Mouse (Mus musculus): ENCODE results near the gene Zp3. TPM values are rescaled to one million over a fixed set of nuclear protein-coding genes. Genes with fewer than 3 reads are reported as not detected.

Zp3 gene
- total and polyA plus RNA-seq, 2 experiments from 2014 or later = 0.27 to 0.99 TPM

DNA sequence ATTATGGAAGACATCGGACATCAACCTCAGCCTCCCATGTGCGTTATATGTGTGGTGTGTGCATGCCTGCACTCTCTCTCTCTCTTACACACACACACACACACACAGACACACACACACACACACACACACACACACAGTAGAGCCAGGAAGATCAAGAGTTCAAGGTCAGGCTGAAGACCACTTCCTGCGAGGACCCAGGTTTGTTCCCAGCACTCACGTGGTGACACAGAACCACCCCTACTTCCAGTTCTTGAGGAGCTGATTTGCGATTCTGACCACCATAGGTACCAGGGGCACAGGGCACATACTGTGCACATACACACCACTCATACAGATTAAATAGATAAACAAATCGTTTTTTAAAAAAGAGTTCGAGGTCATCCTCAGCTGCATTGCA is 8.0 kb upstream of the Zp3 start:
- Histone ChIP-seq H3K9me3 (ENCODE audit: low read length) (no peaks in the 10 kb centered on the region), H3K36me3 (ENCODE audit: insufficient read depth, low read length) (no peaks in the 10 kb centered on the region), H3K27me3 (ENCODE audit: insufficient read depth, low read length) (no peaks in the 10 kb centered on the region), H3K4me3 (ENCODE audit: low read depth, low read length) (no peak overlapping the region), H3K4me1 (ENCODE audit: insufficient read depth, low read length) (no peaks in the 10 kb centered on the region), H3K4me2 (ENCODE audit: low read depth, low read length, poor library complexity, severe bottlenecking) (no peak overlapping the region), H3K27ac (ENCODE audit: low read depth, low read length) (no peak overlapping the region), H3K9ac (replicated peaks; ENCODE audit: low read length, poor library complexity, severe bottlenecking) (no peak overlapping the region)
- TF ChIP-seq CTCF (IDR thresholded peaks at IDR 0.05) = no peak
- no peak for ATAC-seq (ENCODE audit: low FRiP score)
- WGBS = 89% methylated on average over 7 of the region's 7 CpGs
- DNase-seq (ENCODE audit: low spot score) = no peak

- H3K9me3 ChIP-seq (ENCODE audit: low read length) = no peaks in the 10 kb centered on the region
- 20% methylated on average over 8 of the region's 9 CpGs for WGBS
- ATAC-seq (ENCODE audit: low FRiP score) (no peak), DNase-seq (ENCODE audit: low spot score) (no peak)
- no peak for TF ChIP-seq CTCF (IDR thresholded peaks at IDR 0.05)
- H3K27me3 ChIP-seq (ENCODE audit: insufficient read depth, low read length) = no peaks in the 10 kb centered on the region
- no peak within 1 kb of the TSS for H3K9ac ChIP-seq (replicated peaks; ENCODE audit: low read length, poor library complexity, severe bottlenecking)
- H3K4me2 ChIP-seq (ENCODE audit: low read depth, low read length, poor library complexity, severe bottlenecking) = no peak within 1 kb of the TSS
- no peaks in the 10 kb centered on the region for H3K4me1 ChIP-seq (ENCODE audit: insufficient read depth, low read length)
- no peaks in the 10 kb centered on the region for H3K36me3 ChIP-seq (ENCODE audit: insufficient read depth, low read length)
- no peak within 1 kb of the TSS for H3K4me3 ChIP-seq (ENCODE audit: low read depth, low read length)
- no peak within 1 kb of the TSS for H3K27ac ChIP-seq (ENCODE audit: low read depth, low read length)
Measured at GRCm38 (mm10) chr5:135974365-135974764, 5.5 kb upstream of the Zp3 start, which contains the start of gene Ssc4d. Gene Ssc4d (minus strand): TSS chr5:135974531.

DNA sequence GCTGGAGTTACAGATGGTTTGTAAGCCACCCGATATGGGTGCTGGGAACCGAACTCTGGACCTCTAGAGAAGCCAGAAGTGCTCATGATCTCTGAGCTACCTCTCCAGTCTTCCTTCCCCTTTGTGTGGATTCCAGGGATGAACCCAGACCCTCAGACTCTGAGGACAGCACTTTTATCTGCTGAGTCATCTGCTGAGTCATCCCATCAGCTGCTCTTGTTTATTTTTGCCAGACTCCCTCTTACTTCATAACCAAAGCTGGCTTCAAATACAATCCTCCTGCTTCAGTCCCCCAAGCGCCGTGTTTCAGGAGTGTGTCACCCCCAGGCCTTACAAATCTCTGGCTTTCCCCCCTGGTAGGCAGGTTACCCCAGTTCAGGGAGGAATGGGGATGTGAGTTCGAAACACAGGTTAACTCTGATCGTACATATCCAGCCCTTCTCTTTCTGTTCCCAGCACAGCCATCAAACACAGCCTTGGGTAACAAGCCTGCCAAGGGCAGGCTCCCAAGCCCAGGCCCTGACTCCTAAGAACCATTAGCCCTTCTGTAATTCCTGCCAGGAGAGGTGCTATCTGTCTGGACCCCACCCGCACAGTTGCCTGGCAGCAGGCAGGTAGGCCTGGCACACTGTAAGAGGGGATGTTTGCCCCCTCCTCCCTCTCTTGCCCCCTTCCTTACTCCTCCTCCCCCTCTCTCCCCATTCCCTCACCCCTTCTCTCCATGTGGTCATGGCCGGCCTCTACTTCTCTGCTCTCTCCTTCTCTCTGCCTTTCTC is 3.8 kb upstream of the Zp3 start:
- Histone ChIP-seq H3K4me3 (ENCODE audit: low read depth, low read length) (no peak overlapping the region), H3K9ac (replicated peaks; ENCODE audit: low read length, poor library complexity, severe bottlenecking) (no peak overlapping the region), H3K27me3 (ENCODE audit: insufficient read depth, low read length) (no peaks in the 10 kb centered on the region), H3K4me2 (ENCODE audit: low read depth, low read length, poor library complexity, severe bottlenecking) (no peak overlapping the region), H3K27ac (ENCODE audit: low read depth, low read length) (no peak overlapping the region), H3K4me1 (ENCODE audit: insufficient read depth, low read length) (no peaks in the 10 kb centered on the region), H3K36me3 (ENCODE audit: insufficient read depth, low read length) (no peaks in the 10 kb centered on the region), H3K9me3 (ENCODE audit: low read length) (no peaks in the 10 kb centered on the region)
- ATAC-seq (ENCODE audit: low FRiP score) (no peak), DNase-seq (ENCODE audit: low spot score) (no peak)
- 97% methylated on average over 8 of the region's 8 CpGs for WGBS
- TF ChIP-seq CTCF (IDR thresholded peaks at IDR 0.05) = no peak

GRCm38 (mm10) chr5:135979381-135979780 is 518 bp upstream of the Zp3 start:
- Histone ChIP-seq H3K4me2 (ENCODE audit: low read depth, low read length, poor library complexity, severe bottlenecking) (no peak overlapping the region), H3K9ac (replicated peaks; ENCODE audit: low read length, poor library complexity, severe bottlenecking) (no peak overlapping the region), H3K9me3 (ENCODE audit: low read length) (no peaks in the 10 kb centered on the region), H3K27ac (ENCODE audit: low read depth, low read length) (no peak overlapping the region), H3K36me3 (ENCODE audit: insufficient read depth, low read length) (no peaks in the 10 kb centered on the region), H3K4me1 (ENCODE audit: insufficient read depth, low read length) (no peaks in the 10 kb centered on the region), H3K4me3 (ENCODE audit: low read depth, low read length) (no peak overlapping the region), H3K27me3 (ENCODE audit: insufficient read depth, low read length) (no peaks in the 10 kb centered on the region)
- no peak for ATAC-seq (ENCODE audit: low FRiP score)
- no peak for TF ChIP-seq CTCF (IDR thresholded peaks at IDR 0.05)
- 61% methylated on average over 5 of the region's 5 CpGs for WGBS
- no peak for DNase-seq (ENCODE audit: low spot score)

- H3K36me3 ChIP-seq (ENCODE audit: insufficient read depth, low read length) = no peaks in the 10 kb centered on the region
- no peak overlapping the region for H3K9ac ChIP-seq (replicated peaks; ENCODE audit: low read length, poor library complexity, severe bottlenecking)
- H3K4me1 ChIP-seq (ENCODE audit: insufficient read depth, low read length) = no peaks in the 10 kb centered on the region
- no peak overlapping the region for H3K4me3 ChIP-seq (ENCODE audit: low read depth, low read length)
- 41% methylated on average over 6 of the region's 6 CpGs for WGBS
- DNase-seq (ENCODE audit: low spot score) (peak; percentile 72), ATAC-seq (ENCODE audit: low FRiP score) (no peak)
- peak; percentile 81 for TF ChIP-seq CTCF (IDR thresholded peaks at IDR 0.05)
- no peaks in the 10 kb centered on the region for H3K27me3 ChIP-seq (ENCODE audit: insufficient read depth, low read length)
- H3K27ac ChIP-seq (ENCODE audit: low read depth, low read length) = no peak overlapping the region
- H3K9me3 ChIP-seq (ENCODE audit: low read length) = no peaks in the 10 kb centered on the region
- H3K4me2 ChIP-seq (ENCODE audit: low read depth, low read length, poor library complexity, severe bottlenecking) = no peak overlapping the region
Measured at GRCm38 (mm10) chr5:135982398-135982797, 2.5 kb downstream of the Zp3 start.

DNA sequence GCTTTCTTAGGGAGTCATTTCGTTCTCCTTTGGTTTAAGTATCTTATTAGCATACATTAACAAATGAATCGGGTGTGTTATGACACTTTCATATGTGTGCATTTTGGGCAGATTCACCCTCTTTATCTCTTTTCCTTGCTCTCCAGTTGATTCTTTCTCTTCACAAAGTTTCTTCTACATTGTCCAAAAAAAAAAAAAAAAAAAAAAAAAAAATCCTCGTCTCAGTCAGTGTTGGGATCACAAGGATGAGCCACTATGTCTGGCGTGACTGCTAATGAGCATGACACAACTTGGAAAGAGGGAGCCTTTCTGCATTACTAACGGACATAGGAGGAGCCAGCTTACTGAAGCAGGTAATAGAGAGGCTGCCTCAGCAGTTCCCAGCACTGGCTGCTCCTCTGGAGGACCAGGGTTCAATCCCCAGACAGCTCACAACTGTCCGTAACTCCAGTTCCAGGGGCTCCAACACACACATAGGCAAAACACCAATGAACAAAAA is 4.7 kb downstream of the Zp3 start:
- no peak for ATAC-seq (ENCODE audit: low FRiP score)
- Histone ChIP-seq H3K9me3 (ENCODE audit: low read length) (no peaks in the 10 kb centered on the region), H3K27ac (ENCODE audit: low read depth, low read length) (no peak overlapping the region), H3K4me1 (ENCODE audit: insufficient read depth, low read length) (no peaks in the 10 kb centered on the region), H3K9ac (replicated peaks; ENCODE audit: low read length, poor library complexity, severe bottlenecking) (no peak overlapping the region), H3K4me2 (ENCODE audit: low read depth, low read length, poor library complexity, severe bottlenecking) (no peak overlapping the region), H3K36me3 (ENCODE audit: insufficient read depth, low read length) (no peaks in the 10 kb centered on the region), H3K4me3 (ENCODE audit: low read depth, low read length) (no peak overlapping the region), H3K27me3 (ENCODE audit: insufficient read depth, low read length) (no peaks in the 10 kb centered on the region)
- TF ChIP-seq CTCF (IDR thresholded peaks at IDR 0.05) = no peak
- WGBS = 61% methylated on average over 6 of the region's 6 CpGs
- DNase-seq (ENCODE audit: low spot score) = no peak

All from midbrain, postnatal 0 days (tissue).